Mouse (Mus musculus): Measurements from ENCODE around the gene Rasl2-9.
"Not testable (repeated sequence)": the region's sequence is repeated elsewhere in the genome, so short reads cannot be mapped to it uniquely, and the experiment has no call there.

Rasl2-9 gene

DNA sequence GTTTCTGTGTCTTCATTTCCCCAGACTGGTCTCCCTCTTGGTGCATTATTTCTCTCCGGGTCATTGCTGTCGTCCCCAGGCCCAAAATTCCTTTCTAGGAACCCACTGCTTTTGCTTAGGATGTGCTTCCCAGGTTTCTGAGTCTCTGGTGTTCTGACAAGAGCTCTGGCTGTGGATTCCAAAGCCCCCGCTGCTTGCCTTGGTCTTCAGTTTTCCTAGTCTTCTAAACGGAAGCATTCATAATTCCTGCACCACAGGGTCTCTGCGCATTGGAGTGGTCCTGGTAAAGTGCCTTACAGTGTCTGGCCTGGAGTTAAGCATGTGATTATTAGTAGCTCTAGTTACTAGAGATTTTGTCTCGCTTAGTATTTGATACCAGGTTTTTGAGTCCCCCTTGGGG is 44.9 kb downstream of the Rasl2-9 start:
- no peak for DNase-seq (ENCODE audit: low spot score)

DNA sequence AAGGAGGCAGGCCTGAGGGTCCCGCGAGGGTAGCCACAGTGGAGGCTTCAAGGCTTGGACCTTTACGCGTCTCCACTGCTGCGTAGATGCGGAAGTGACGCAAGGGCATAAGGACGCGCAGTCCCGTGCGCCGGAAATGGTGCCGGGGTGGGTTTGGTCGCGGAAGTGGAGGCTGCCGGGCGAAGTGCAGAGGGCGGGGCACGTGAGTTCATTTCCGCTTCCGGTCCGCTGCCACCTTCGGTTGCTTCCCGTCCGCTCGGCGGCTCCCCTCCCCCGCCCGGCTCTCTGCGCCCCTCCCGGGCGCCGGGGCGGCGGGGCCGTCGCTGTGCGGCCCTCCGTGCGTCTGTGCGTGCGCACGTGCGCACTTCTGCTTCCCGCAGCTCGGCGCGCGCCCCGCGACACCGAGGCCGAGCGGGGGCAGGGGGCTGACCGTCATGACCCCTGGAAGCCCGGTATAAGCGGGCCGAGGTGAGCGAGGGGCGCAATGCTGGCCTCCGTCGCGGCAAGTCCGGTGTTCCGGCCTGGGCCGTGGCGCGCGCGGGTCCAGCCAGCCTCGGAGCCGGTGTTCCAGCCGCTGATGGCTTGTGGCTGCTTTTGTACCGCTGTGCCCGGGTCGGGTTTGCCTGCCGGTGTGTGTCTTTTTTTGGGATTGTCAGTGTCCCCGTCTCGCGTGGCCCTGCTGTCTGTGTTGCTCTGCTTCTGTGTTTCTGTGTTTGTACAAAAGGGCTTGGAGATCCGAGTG is 45.6 kb downstream of the Rasl2-9 start, which contains the start of gene Epn1:
Epn1 (plus strand) TSS at position 226 of the 742 bp plus-strand sequence.
- peak; percentile 89 for DNase-seq (ENCODE audit: low spot score)

DNA sequence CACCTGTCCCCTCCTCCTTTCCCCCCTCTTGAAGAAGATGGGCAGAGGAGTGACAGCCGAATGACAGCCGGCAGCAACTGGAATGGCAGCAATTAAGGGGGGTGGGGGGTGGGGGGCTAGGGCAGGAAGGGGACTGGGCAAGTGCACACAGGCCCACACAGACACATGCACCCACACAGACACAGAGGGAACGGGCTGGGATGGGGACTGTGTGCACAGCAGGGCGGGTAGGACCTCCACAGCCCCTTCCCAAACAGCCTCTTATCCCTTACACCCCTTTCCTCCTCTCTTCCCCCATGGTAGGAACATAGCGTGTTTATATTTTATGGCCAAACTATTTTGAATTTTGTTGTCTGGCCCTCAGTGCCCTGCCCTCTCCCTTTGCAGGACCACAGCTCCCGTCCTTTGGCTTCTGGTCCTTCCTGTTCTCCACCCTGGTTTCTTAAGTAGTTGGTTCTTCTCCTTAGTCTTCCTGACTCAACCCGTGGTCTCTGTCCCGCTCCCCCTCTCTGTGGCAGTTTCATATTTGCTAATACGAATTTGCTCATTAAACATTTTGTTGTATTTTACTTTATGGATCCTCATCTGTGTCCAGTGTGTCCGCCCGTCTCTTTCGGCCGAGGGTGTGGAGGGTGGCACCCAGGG is 46.3 kb downstream of the Rasl2-9 start:
- not testable (repeated sequence) for DNase-seq (ENCODE audit: low spot score)

DNA sequence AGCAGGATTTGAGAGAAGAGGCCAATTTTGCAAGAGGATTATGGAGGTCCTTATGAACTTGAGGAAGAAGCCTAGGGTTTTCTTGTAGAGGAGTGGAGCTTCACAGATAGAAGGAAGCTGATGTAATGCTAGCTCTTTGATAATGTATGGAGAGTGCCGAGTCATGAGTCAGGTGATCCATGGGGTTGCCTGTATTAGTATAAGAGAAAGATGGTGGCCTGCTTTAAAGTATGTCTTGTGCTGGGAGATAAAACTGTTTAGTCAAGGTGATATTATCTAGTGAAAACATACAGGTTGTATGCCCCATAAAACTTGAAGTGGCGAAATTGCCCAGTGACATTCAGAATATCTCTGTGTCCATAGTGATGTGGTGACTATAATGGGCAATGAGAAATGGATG is 48.8 kb downstream of the Rasl2-9 start:
- no peak for DNase-seq (ENCODE audit: low spot score)

DNA sequence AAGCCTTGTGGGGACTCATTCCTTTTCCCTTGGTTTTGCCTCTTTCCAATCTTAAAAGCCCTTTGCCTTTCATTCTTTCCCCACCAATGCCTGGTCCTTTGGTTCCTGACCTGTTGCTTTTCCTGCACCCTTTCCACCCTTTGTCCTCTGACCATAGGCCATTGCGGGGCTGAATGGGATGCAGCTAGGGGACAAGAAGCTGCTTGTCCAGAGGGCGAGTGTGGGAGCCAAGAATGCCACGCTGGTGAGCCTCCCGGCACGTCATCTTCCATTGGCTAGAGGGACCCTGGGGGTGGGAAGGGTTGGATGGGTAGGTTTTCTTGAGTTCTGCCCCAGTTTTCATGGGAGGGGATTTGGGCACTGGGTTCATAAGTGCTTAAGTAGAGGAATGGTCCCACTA is 50.8 kb downstream of the Rasl2-9 start:
- DNase-seq (ENCODE audit: low spot score) = no peak
